Mouse (Mus musculus) hindbrain, embryonic 13.5 days (tissue): ENCODE measurements at regions not wholly inside any gene's neighbourhood (a gene's known extent, or its start where the extent isn't known, plus 50 kb on each side); places are given as distances from the start of the nearest gene placed in this dataset.
A peak's percentile ranks its signal among the peaks of the same experiment; 100 is the strongest.

ENCODE experiments used
- ATAC-seq: fragments of 200-750 bp; cut with Nextera tagmentation; 2 replicates; pipeline ENCODE4 v1.8.0; 2017; ENCODE audit warnings: moderate TSS enrichment; ENCODE audit not compliant: low FRiP score
- H3K27ac ChIP-seq: fragments of 300-500 bp; sonication (generic); 2 replicates; pipeline ENCODE4 v1.5.1; 2015; ENCODE audit warnings: inconsistent platforms, mild to moderate bottlenecking, moderate library complexity
- H3K27me3 ChIP-seq: fragments of 300-500 bp; sonication (generic); 2 replicates; pipeline ENCODE4 v1.6.1; 2015; ENCODE audit warnings: mild to moderate bottlenecking, inconsistent platforms
- H3K36me3 ChIP-seq: fragments of 300-500 bp; sonication (generic); 2 replicates; pipeline ENCODE4 v1.6.1; 2015; ENCODE audit warnings: mild to moderate bottlenecking, inconsistent platforms
- H3K4me1 ChIP-seq: fragments of 300-500 bp; sonication (generic); replicated peaks from 2 replicates; pipeline ENCODE4 v1.6.1; 2015; ENCODE audit warnings: inconsistent platforms
- H3K4me2 ChIP-seq: fragments of 300-500 bp; sonication (generic); 2 replicates; pipeline ENCODE4 v1.6.1; 2015; ENCODE audit warnings: inconsistent platforms, mild to moderate bottlenecking, moderate library complexity
- H3K4me3 ChIP-seq: fragments of 300-500 bp; sonication (generic); 2 replicates; pipeline ENCODE4 v1.5.1; 2015; ENCODE audit warnings: mild to moderate bottlenecking, inconsistent platforms
- H3K9ac ChIP-seq: fragments of 300-500 bp; sonication (generic); 2 replicates; pipeline ENCODE4 v1.6.1; 2015; ENCODE audit warnings: mild to moderate bottlenecking, inconsistent platforms
- H3K9me3 ChIP-seq: fragments of 300-500 bp; sonication (generic); 2 replicates; pipeline ENCODE4 v1.6.1; 2016; ENCODE audit warnings: inconsistent platforms
- WGBS: fragments of 180-500 bp; shearing (Covaris S2); methylation state at CpG from one replicate; pipeline ENCODE4 v1.1.7; 2015; 5-methylcytosine and 5-hydroxymethylcytosine counted together

DNA sequence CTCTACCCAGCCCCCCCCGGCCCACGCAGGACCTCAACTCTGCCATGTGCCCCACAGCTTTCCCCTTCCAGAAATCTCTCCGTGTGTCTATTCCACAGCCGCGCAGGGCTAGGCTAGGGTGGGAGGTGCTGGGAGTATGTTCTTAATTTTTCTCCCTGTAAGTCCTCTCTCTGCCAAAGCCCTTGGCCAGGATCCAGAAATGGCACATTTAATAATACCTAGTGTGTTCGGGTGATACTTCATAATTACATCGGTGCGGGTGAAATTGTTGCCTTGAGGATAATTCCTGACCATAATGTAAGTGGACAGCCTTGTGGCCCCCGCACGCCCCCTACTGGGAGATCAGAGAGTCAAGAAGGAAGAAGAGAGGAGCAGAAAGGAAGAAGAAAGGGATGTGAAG is 1093.5 kb downstream of the Mrps31 start:
- H3K27ac ChIP-seq: no peak overlapping the region
- H3K27me3 ChIP-seq: no peaks in the 10 kb centered on the region
- no peak overlapping the region for H3K9ac ChIP-seq
- WGBS: 54% methylated on average over 10 of the region's 10 CpGs
- H3K4me2 ChIP-seq: no peak overlapping the region
- no peak for ATAC-seq
- no peak overlapping the region for H3K4me3 ChIP-seq
- 0 out of 2 replicates have a peak, but pooled peaks cover 5% of the 10 kb centered on the region for H3K4me1 ChIP-seq
- H3K9me3 ChIP-seq: no peaks in the 10 kb centered on the region
- H3K36me3 ChIP-seq: no peaks in the 10 kb centered on the region

DNA sequence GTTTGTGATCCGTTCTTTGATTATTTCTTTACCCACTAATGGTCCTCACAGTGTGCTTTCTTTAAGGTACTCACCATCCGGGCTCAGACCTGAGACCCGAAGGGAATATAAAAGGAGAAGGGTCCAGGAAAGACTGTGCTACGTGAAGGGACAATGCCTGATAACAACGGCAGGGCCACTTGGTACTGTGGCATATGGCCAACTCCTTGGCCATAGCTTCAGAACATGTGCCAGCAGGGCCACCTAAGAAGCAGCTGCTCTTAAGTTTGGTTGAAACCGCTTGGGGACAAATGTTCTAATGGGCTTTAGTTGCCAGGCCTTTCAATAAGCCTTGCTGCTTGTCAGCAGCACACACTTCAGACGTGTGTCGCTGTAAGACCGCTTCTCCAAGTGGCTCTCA is 1094.1 kb downstream of the Mrps31 start:
- no peak overlapping the region for H3K9ac ChIP-seq
- no peaks in the 10 kb centered on the region for H3K9me3 ChIP-seq
- H3K4me1 ChIP-seq: 0 out of 2 replicates have a peak, but pooled peaks cover 5% of the 10 kb centered on the region
- H3K27ac ChIP-seq: no peak overlapping the region
- H3K4me2 ChIP-seq: no peak overlapping the region
- no peak overlapping the region for H3K4me3 ChIP-seq
- no peak for ATAC-seq
- 88% methylated on average over 9 of the region's 9 CpGs for WGBS
- no peaks in the 10 kb centered on the region for H3K27me3 ChIP-seq
- no peaks in the 10 kb centered on the region for H3K36me3 ChIP-seq

DNA sequence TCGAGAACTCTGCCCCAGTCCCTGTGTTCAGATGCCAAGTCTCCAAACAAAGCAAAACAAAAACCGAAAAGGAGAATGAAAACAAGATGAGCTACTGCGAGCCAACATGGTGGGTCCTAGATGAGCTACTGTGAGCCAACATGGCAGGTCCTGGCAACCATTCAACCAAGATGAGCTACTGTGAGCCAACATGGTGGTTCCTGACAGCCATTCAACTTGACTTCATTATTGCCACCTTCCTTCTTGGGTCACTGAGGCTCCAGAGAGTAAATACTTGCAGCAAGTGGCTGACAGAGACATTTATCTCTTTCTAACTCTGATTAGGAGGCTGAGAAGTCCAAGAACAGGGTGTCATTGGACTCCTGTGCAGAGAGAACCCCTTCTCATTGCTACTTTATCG is 1094.8 kb downstream of the Mrps31 start:
- Histone ChIP-seq H3K27ac (no peak overlapping the region), H3K27me3 (no peaks in the 10 kb centered on the region), H3K9me3 (no peaks in the 10 kb centered on the region), H3K4me2 (no peak overlapping the region), H3K4me3 (no peak overlapping the region), H3K9ac (no peak overlapping the region), H3K4me1 (0 out of 2 replicates have a peak, but pooled peaks cover 5% of the 10 kb centered on the region), H3K36me3 (no peaks in the 10 kb centered on the region)
- ATAC-seq: no peak
- 87% methylated on average over 4 of the region's 4 CpGs for WGBS

DNA sequence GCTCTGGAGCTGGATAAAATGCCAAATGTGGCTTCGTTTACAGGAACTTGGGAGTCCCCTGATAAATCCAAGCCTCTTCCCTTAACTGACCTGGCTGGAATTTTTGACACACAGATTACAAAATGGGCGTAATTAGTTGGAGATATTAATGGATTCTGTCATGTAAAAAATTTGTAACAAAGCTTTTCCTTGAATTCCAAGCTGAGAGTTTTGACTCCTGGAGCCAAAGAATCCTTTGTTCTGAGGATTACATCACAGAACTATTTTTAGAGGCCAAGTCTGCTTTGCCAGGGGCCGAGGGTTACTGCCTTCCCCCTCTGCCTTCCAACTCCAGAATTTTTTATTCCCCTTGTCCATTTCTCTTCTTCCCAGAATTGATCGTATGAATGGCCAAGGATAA is 1096.5 kb downstream of the Mrps31 start:
- 80% methylated on average over 4 of the region's 4 CpGs for WGBS
- H3K27me3 ChIP-seq: no peaks in the 10 kb centered on the region
- no peaks in the 10 kb centered on the region for H3K9me3 ChIP-seq
- H3K4me3 ChIP-seq: no peak overlapping the region
- H3K9ac ChIP-seq: no peak overlapping the region
- H3K4me2 ChIP-seq: no peak overlapping the region
- 0 out of 2 replicates have a peak, but pooled peaks cover 5% of the 10 kb centered on the region for H3K4me1 ChIP-seq
- no peak overlapping the region for H3K27ac ChIP-seq
- ATAC-seq: no peak
- no peaks in the 10 kb centered on the region for H3K36me3 ChIP-seq

DNA sequence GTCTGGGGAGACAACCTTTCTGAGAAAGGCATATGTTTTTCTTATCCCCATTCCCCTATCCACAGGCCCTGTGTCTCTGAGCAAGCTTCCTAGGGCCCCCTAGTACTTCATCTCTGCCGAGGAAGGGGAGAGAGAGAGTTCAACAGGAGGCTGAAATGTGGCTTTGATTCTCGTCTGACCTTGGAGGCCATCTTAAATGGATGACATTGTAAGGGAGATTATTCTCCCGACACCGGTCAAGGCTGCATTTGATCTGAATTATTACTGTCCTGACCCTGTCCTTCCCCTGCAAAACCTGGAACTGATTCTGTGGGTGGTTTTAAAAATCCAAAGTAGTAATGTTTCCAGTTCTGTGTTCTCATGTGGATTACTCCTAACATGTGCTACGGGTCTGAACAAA is 1098.9 kb downstream of the Mrps31 start:
- WGBS: 69% methylated on average over 5 of the region's 5 CpGs
- Histone ChIP-seq H3K9me3 (no peaks in the 10 kb centered on the region), H3K4me3 (no peak overlapping the region), H3K9ac (no peak overlapping the region), H3K4me2 (no peak overlapping the region), H3K36me3 (no peaks in the 10 kb centered on the region), H3K27me3 (no peaks in the 10 kb centered on the region), H3K4me1 (no peaks in the 10 kb centered on the region), H3K27ac (no peak overlapping the region)
- ATAC-seq: no peak

DNA sequence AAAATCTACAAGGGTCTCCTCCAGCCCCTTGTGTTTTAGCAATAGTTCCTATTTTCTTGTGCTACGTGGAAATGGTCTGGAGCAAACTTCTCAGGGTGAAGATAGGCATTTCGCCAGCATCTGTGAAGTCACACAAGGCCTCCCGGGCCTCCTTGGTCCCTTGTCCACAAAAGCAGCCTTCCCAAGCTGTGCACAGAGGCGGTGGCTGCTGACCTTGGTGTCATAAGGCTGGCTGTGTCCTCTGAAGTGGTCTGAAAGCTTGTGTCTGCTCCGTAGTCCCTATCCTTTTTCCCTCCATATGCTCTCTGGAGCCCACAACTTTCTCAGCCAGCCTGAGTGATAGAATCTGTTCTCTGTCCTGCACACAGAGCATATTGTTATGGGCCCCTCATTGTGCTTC is 1099.4 kb downstream of the Mrps31 start:
- no peak overlapping the region for H3K4me3 ChIP-seq
- H3K36me3 ChIP-seq: no peaks in the 10 kb centered on the region
- H3K27me3 ChIP-seq: no peaks in the 10 kb centered on the region
- no peak for ATAC-seq
- H3K9me3 ChIP-seq: no peaks in the 10 kb centered on the region
- H3K4me1 ChIP-seq: no peaks in the 10 kb centered on the region
- no peak overlapping the region for H3K27ac ChIP-seq
- 79% methylated on average over 5 of the region's 5 CpGs for WGBS
- H3K9ac ChIP-seq: no peak overlapping the region
- H3K4me2 ChIP-seq: no peak overlapping the region

DNA sequence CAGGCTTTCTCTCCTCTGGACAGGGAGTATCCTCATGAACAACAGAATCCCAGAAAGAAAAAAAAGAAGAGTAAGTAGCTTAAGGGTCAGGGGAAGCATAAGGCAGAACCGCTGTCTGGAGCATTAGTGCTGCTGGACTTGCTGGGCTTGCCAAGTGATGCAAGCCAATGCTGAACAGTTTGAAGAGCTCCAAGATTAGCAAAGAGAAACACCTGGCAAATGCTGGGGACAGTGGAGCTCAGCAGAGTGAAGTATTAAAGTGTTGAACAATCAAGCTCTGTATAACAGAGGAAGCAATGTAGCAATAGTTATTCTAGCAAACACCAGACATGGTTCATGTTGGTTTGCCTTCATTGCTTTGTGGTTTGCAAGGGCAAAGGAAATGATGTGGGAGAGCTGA is 1100.1 kb downstream of the Mrps31 start:
- no peak for ATAC-seq
- Histone ChIP-seq H3K4me2 (no peak overlapping the region), H3K27me3 (no peaks in the 10 kb centered on the region), H3K4me3 (no peak overlapping the region), H3K9ac (no peak overlapping the region), H3K27ac (no peak overlapping the region), H3K36me3 (no peaks in the 10 kb centered on the region), H3K4me1 (no peaks in the 10 kb centered on the region), H3K9me3 (no peaks in the 10 kb centered on the region)
- WGBS: 94% methylated on average over 1 of the region's 1 CpGs

DNA sequence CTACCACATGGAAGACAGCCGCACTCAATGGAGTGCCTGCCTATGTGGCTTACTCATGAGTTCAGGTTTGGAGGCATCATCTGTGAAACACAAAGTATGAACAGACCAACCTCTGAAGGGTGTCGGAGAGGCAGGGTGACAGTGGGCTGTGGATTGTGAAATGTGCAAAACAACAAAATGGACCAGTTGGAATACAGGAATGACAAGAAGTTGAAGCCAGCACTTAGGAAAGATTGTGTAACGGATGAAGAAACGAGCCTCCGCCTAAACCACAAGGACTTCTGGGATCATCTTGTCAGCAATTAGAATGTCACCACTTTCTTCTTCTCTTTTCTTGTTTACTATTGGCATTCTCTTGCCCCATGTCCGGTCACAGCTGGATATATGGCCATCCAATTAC is 1100.6 kb downstream of the Mrps31 start:
- Histone ChIP-seq H3K4me3 (no peak overlapping the region), H3K36me3 (no peaks in the 10 kb centered on the region), H3K4me2 (no peak overlapping the region), H3K27me3 (no peaks in the 10 kb centered on the region), H3K9ac (no peak overlapping the region), H3K9me3 (no peaks in the 10 kb centered on the region), H3K4me1 (no peaks in the 10 kb centered on the region), H3K27ac (no peak overlapping the region)
- 96% methylated on average over 6 of the region's 6 CpGs for whole genome bisulfite sequencing
- ATAC-seq: no peak

DNA sequence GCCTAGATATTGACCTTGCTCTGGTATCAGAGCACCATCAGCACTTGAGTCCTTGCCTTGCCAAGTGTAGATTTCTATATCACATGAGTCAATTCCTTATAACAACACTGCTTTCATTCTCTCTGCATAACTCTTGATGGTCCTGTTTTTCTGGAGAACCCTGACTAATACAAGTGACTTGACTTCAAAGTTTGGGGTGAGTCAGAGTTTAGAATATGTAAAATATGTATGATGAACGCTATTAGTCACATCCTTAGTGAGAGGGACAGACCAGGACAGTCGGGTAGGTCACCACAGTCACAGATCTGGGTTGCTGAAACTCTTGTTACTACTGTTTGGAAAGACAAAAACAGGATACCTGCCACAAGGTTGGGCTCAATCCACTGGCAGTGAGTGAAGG is 1105.3 kb downstream of the Mrps31 start:
- H3K9me3 ChIP-seq: no peaks in the 10 kb centered on the region
- no peak overlapping the region for H3K9ac ChIP-seq
- H3K4me2 ChIP-seq: no peak overlapping the region
- WGBS: 85% methylated on average over 2 of the region's 2 CpGs
- H3K27me3 ChIP-seq: no peaks in the 10 kb centered on the region
- no peak for ATAC-seq
- no peak overlapping the region for H3K4me3 ChIP-seq
- H3K27ac ChIP-seq: no peak overlapping the region
- no peaks in the 10 kb centered on the region for H3K4me1 ChIP-seq
- no peaks in the 10 kb centered on the region for H3K36me3 ChIP-seq

DNA sequence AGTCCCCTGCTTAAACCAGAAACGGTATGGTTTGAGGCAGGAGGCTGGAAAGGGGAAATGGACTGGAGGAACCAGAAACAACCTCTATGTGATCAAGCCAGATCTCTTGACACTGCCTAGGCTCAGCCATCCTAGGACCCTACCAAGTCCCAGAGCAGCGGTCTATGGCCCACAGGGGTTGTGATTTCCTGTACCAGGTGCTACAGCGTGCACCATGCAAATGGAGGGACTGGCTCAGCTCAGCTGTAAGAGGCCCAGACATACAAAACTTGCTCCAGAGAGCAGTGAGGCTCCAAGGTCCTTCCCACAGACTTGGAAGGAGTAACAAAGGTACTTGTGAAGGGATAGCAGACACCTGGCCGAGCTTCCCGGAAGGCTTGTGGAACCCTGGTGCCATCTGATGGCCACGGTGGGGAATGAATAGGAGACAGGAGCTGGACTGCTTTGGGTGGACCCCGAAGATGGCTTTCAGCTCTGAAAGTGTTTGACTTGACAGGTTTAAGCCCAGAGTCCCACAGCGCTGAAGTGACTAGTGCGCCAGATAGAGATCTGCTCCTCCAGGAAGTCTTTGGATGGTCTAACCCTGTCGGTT is 1120.5 kb downstream of the Mrps31 start:
- ATAC-seq: peak; percentile 65; the same call in 1 of the 2 replicates

DNA sequence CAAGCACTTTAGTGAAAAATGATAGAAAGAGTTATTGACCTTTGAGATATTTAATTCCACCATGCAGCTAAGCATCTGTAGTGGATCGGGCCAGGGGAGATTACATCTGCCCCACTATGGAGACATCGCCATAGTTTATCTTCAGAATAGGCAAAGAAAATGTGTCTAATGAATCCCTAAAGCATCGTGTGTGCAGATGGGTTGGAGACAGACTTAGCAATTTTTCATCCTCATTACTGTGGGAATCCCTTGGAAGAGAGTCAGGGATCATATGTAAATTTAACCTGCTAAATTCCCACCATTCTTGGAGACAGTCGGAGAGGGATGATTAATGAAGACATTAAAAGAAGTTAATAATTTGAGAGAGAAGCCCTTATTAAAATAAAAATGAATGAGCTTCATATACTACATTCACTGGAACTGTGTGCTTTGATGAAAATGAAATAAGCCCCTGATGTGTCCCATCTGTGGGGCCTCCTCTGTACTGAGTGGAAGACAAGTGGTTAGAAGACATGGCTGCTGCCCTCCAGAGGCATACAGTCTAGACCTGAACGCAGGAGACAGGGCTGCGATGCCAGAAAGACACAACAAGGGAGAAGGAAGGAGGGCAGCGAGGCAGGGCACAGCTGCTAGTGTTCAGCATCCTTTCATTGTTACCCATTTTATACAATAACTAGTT is 1126.7 kb downstream of the Mrps31 start:
- no peaks in the 10 kb centered on the region for H3K36me3 ChIP-seq
- WGBS: 54% methylated on average over 7 of the region's 7 CpGs
- H3K9ac ChIP-seq: no peak overlapping the region
- H3K27me3 ChIP-seq: no peaks in the 10 kb centered on the region
- H3K27ac ChIP-seq: peak overlapping the region; percentile 59; the same call in 1 of the 2 replicates
- H3K4me2 ChIP-seq: no peak overlapping the region
- H3K9me3 ChIP-seq: no peaks in the 10 kb centered on the region
- no peaks in the 10 kb centered on the region for H3K4me1 ChIP-seq
- H3K4me3 ChIP-seq: no peak overlapping the region
- ATAC-seq: peak; percentile 84

More for the DNA sequence above, 1120.5 kb downstream of the Mrps31 start:
- Histone ChIP-seq H3K9ac (no peak overlapping the region), H3K4me2 (no peak overlapping the region), H3K27ac (no peak overlapping the region), H3K36me3 (no peaks in the 10 kb centered on the region), H3K27me3 (no peaks in the 10 kb centered on the region), H3K4me1 (no peaks in the 10 kb centered on the region), H3K4me3 (no peak overlapping the region), H3K9me3 (no peaks in the 10 kb centered on the region)
- WGBS: 57% methylated on average over 10 of the region's 10 CpGs

DNA sequence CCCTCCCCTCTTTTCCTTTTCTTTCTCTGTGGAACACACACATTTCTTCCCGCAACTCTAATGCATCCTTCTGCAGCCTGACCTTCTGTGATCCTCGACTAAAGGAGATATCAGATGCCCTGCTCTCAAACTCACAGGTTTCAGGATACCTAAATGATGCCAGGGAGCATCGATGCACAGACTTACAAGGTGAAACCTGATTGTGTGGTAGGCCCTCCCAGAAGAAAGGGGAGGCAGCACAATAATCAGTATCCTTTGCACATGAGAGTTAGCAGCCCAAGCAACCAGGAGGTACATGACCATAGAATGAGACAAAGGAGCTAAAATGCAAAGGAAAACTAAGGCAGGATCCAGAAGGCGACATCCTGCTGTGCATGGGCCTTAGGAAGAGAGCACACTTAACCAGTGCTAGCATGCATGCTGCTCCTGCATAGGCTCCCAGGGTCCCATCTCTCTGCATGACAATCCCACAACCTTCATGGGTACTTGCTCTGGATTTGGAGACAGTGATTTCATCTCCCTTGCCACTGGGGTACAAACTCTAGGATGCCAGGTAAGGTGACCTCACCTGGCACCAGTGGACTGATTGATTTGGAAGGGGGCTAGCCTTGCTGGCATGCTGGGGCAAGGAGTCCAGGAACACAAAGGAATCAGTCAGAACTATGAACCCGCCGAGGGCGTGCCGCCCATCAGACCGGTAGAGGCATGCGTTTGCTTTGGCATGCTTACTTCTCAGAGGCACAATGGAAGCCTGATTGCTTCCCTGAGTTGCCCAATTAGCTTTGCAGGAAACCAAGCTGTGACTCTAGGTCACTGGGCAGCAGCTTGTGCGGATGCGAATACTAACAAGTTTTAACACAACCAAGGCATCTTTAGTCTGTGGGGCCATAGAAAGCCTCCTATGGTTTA is 1142.7 kb downstream of the Mrps31 start:
- no peaks in the 10 kb centered on the region for H3K4me1 ChIP-seq
- no peak overlapping the region for H3K4me2 ChIP-seq
- no peak overlapping the region for H3K9ac ChIP-seq
- H3K9me3 ChIP-seq: no peaks in the 10 kb centered on the region
- WGBS: 57% methylated on average over 11 of the region's 12 CpGs
- no peak overlapping the region for H3K4me3 ChIP-seq
- ATAC-seq: no peak
- H3K36me3 ChIP-seq: no peaks in the 10 kb centered on the region
- H3K27ac ChIP-seq: no peak overlapping the region
- H3K27me3 ChIP-seq: no peaks in the 10 kb centered on the region
